Mouse (Mus musculus): ENCODE results near the gene Scn4b. TPM values are rescaled to one million over a fixed set of nuclear protein-coding genes. Genes with fewer than 3 reads are reported as not detected.

Gene Scn4b
- 0.08 and 0.13 TPM in 2 replicates for polyA plus RNA-seq (2014; fragmentation: Nextera tagmentation; extraction: Ambion mirVana)

GRCm38 (mm10) chr9:45138191-45139032, at the start of gene Scn4b:
TSS of gene Scn4b (plus strand) at chr9:45138395.
- Histone ChIP-seq H3K4me2 (ENCODE audit: low read depth, low read length) (peak within 1 kb of the TSS; percentile 83), H3K9ac (replicated peaks; ENCODE audit: low read depth, low read length) (peak within 1 kb of the TSS; percentile 39), H3K4me3 (ENCODE audit: low read depth, low read length) (peak within 1 kb of the TSS; percentile 44), H3K27ac (ENCODE audit: low read depth, low read length) (no peak within 1 kb of the TSS), H3K27me3 (ENCODE audit: control insufficient read depth, insufficient read depth, low read length) (peaks cover 34% of the 10 kb centered on the region), H3K36me3 (ENCODE audit: control insufficient read depth, insufficient read depth, low read length) (no peaks in the 10 kb centered on the region), H3K4me1 (ENCODE audit: control insufficient read depth, insufficient read depth, low read length) (peaks cover 5% of the 10 kb centered on the region; the same call in 1 of the 2 replicates), H3K9me3 (ENCODE audit: control insufficient read depth, low read length) (no peaks in the 10 kb centered on the region)
- ATAC-seq (ENCODE audit: low read depth), result peak; percentile 63; the same call in 1 of the 2 replicates
- WGBS, result under 1% methylated on average over 68 of the region's 76 CpGs

- no peaks in the 10 kb centered on the region for H3K4me1 ChIP-seq (ENCODE audit: control insufficient read depth, insufficient read depth, low read length)
- H3K4me2 ChIP-seq (ENCODE audit: low read depth, low read length), result no peak overlapping the region
- H3K27me3 ChIP-seq (ENCODE audit: control insufficient read depth, insufficient read depth, low read length), result no peaks in the 10 kb centered on the region
- H3K27ac ChIP-seq (ENCODE audit: low read depth, low read length), result no peak overlapping the region
- H3K4me3 ChIP-seq (ENCODE audit: low read depth, low read length), result no peak overlapping the region
- H3K36me3 ChIP-seq (ENCODE audit: control insufficient read depth, insufficient read depth, low read length), result no peaks in the 10 kb centered on the region
- no peak overlapping the region for H3K9ac ChIP-seq (replicated peaks; ENCODE audit: low read depth, low read length)
- no peaks in the 10 kb centered on the region for H3K9me3 ChIP-seq (ENCODE audit: control insufficient read depth, low read length)
- ATAC-seq (ENCODE audit: low read depth), result no peak
- 72% methylated on average over 3 of the region's 3 CpGs for WGBS
Observed at GRCm38 (mm10) chr9:45090811-45091210, 47.4 kb upstream of the Scn4b start.

- no peaks in the 10 kb centered on the region for H3K27me3 ChIP-seq (ENCODE audit: control insufficient read depth, insufficient read depth, low read length)
- no peaks in the 10 kb centered on the region for H3K4me1 ChIP-seq (ENCODE audit: control insufficient read depth, insufficient read depth, low read length)
- no peaks in the 10 kb centered on the region for H3K36me3 ChIP-seq (ENCODE audit: control insufficient read depth, insufficient read depth, low read length)
- H3K27ac ChIP-seq (ENCODE audit: low read depth, low read length), result no peak overlapping the region
- H3K9me3 ChIP-seq (ENCODE audit: control insufficient read depth, low read length), result no peaks in the 10 kb centered on the region
- H3K4me3 ChIP-seq (ENCODE audit: low read depth, low read length), result no peak overlapping the region
- 70% methylated on average over 4 of the region's 4 CpGs for WGBS
- ATAC-seq (ENCODE audit: low read depth), result no peak
- no peak overlapping the region for H3K4me2 ChIP-seq (ENCODE audit: low read depth, low read length)
- no peak overlapping the region for H3K9ac ChIP-seq (replicated peaks; ENCODE audit: low read depth, low read length)
Observed at GRCm38 (mm10) chr9:45092641-45093040, 45.6 kb upstream of the Scn4b start.

GRCm38 (mm10) chr9:45095149-45095937, 42.9 kb upstream of the Scn4b start:
- H3K27me3 ChIP-seq (ENCODE audit: control insufficient read depth, insufficient read depth, low read length), result no peaks in the 10 kb centered on the region
- no peak for ATAC-seq (ENCODE audit: low read depth)
- H3K4me2 ChIP-seq (ENCODE audit: low read depth, low read length), result no peak overlapping the region
- WGBS, result 79% methylated on average over 6 of the region's 6 CpGs
- no peak overlapping the region for H3K9ac ChIP-seq (replicated peaks; ENCODE audit: low read depth, low read length)
- H3K9me3 ChIP-seq (ENCODE audit: control insufficient read depth, low read length), result no peaks in the 10 kb centered on the region
- H3K36me3 ChIP-seq (ENCODE audit: control insufficient read depth, insufficient read depth, low read length), result no peaks in the 10 kb centered on the region
- no peaks in the 10 kb centered on the region for H3K4me1 ChIP-seq (ENCODE audit: control insufficient read depth, insufficient read depth, low read length)
- H3K27ac ChIP-seq (ENCODE audit: low read depth, low read length), result no peak overlapping the region
- H3K4me3 ChIP-seq (ENCODE audit: low read depth, low read length), result no peak overlapping the region

- H3K27ac ChIP-seq (ENCODE audit: low read depth, low read length), result no peak overlapping the region
- ATAC-seq (ENCODE audit: low read depth), result no peak
- no peaks in the 10 kb centered on the region for H3K27me3 ChIP-seq (ENCODE audit: control insufficient read depth, insufficient read depth, low read length)
- no peak overlapping the region for H3K9ac ChIP-seq (replicated peaks; ENCODE audit: low read depth, low read length)
- no peaks in the 10 kb centered on the region for H3K36me3 ChIP-seq (ENCODE audit: control insufficient read depth, insufficient read depth, low read length)
- 90% methylated on average over 5 of the region's 5 CpGs for WGBS
- H3K4me3 ChIP-seq (ENCODE audit: low read depth, low read length), result no peak overlapping the region
- no peaks in the 10 kb centered on the region for H3K4me1 ChIP-seq (ENCODE audit: control insufficient read depth, insufficient read depth, low read length)
- H3K9me3 ChIP-seq (ENCODE audit: control insufficient read depth, low read length), result no peaks in the 10 kb centered on the region
- H3K4me2 ChIP-seq (ENCODE audit: low read depth, low read length), result no peak overlapping the region
Observed at GRCm38 (mm10) chr9:45097877-45098276, 40.3 kb upstream of the Scn4b start.

GRCm38 (mm10) chr9:45098426-45098825, 39.8 kb upstream of the Scn4b start:
- 65% methylated on average over 3 of the region's 3 CpGs for WGBS
- no peak overlapping the region for H3K4me2 ChIP-seq (ENCODE audit: low read depth, low read length)
- H3K4me3 ChIP-seq (ENCODE audit: low read depth, low read length), result no peak overlapping the region
- H3K36me3 ChIP-seq (ENCODE audit: control insufficient read depth, insufficient read depth, low read length), result no peaks in the 10 kb centered on the region
- no peaks in the 10 kb centered on the region for H3K27me3 ChIP-seq (ENCODE audit: control insufficient read depth, insufficient read depth, low read length)
- ATAC-seq (ENCODE audit: low read depth), result no peak
- H3K4me1 ChIP-seq (ENCODE audit: control insufficient read depth, insufficient read depth, low read length), result no peaks in the 10 kb centered on the region
- H3K9ac ChIP-seq (replicated peaks; ENCODE audit: low read depth, low read length), result no peak overlapping the region
- H3K9me3 ChIP-seq (ENCODE audit: control insufficient read depth, low read length), result no peaks in the 10 kb centered on the region
- H3K27ac ChIP-seq (ENCODE audit: low read depth, low read length), result no peak overlapping the region

GRCm38 (mm10) chr9:45102528-45102927, 35.7 kb upstream of the Scn4b start:
- Histone ChIP-seq H3K36me3 (ENCODE audit: control insufficient read depth, insufficient read depth, low read length) (no peaks in the 10 kb centered on the region), H3K27ac (ENCODE audit: low read depth, low read length) (no peak overlapping the region), H3K4me3 (ENCODE audit: low read depth, low read length) (no peak overlapping the region), H3K4me1 (ENCODE audit: control insufficient read depth, insufficient read depth, low read length) (no peaks in the 10 kb centered on the region), H3K4me2 (ENCODE audit: low read depth, low read length) (no peak overlapping the region), H3K9ac (replicated peaks; ENCODE audit: low read depth, low read length) (no peak overlapping the region), H3K9me3 (ENCODE audit: control insufficient read depth, low read length) (no peaks in the 10 kb centered on the region), H3K27me3 (ENCODE audit: control insufficient read depth, insufficient read depth, low read length) (no peaks in the 10 kb centered on the region)
- ATAC-seq (ENCODE audit: low read depth), result no peak
- WGBS, result 84% methylated on average over 1 of the region's 1 CpGs

- no peak overlapping the region for H3K9ac ChIP-seq (replicated peaks; ENCODE audit: low read depth, low read length)
- no peaks in the 10 kb centered on the region for H3K4me1 ChIP-seq (ENCODE audit: control insufficient read depth, insufficient read depth, low read length)
- H3K27ac ChIP-seq (ENCODE audit: low read depth, low read length), result no peak overlapping the region
- H3K4me2 ChIP-seq (ENCODE audit: low read depth, low read length), result no peak overlapping the region
- H3K9me3 ChIP-seq (ENCODE audit: control insufficient read depth, low read length), result no peaks in the 10 kb centered on the region
- ATAC-seq (ENCODE audit: low read depth), result no peak
- no peaks in the 10 kb centered on the region for H3K36me3 ChIP-seq (ENCODE audit: control insufficient read depth, insufficient read depth, low read length)
- H3K27me3 ChIP-seq (ENCODE audit: control insufficient read depth, insufficient read depth, low read length), result no peaks in the 10 kb centered on the region
- WGBS, result 78% methylated on average over 11 of the region's 11 CpGs
- no peak overlapping the region for H3K4me3 ChIP-seq (ENCODE audit: low read depth, low read length)
Observed at GRCm38 (mm10) chr9:45103211-45103979, 34.8 kb upstream of the Scn4b start.
